Mouse (Mus musculus): ENCODE results near the gene Teddm2. TPM values are rescaled to one million over a fixed set of nuclear protein-coding genes. Genes with fewer than 3 reads are reported as not detected.

Gene Teddm2
- total and polyA plus RNA-seq, 3 experiments = 0.08 to 0.22 TPM; not detected in 1

DNA sequence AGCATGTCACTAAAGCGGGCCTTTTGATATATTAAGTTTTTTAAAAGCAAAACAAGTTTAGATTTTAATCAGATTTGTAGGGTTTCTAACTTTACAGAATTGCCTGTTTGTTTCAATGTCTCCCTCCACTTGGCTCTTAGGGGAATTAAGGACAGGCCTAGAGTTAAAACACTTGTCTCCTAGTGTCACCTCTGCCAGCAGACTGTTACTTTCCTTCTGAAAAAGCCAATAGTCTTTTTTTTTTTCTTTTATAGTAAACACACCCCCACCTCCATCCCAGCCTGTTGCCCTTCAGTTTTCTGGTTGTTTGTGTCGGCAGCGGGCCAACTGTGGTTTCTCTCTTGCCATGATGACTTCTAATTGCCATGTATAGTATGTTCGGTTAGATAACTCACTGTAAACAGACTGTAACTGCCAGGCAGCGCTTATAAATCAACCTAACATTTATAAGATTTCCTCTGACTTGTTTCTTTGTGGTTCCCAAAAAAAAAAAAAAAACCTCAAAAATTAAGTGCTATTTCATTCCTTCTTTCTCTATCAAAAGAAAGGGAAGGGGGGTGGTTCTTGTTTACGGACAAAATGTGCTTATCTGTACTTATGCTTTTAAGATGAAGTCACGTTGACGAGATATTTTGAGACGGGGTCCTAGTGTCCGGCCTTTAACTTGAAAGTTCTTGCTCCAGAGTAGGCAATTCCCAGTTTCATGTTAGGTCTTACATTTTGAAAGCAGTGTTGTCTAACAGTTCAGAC, 9.4 kb upstream of the Teddm2 start (continued):
- TF ChIP-seq TBP (IDR thresholded peaks at IDR 0.05; ENCODE audit: low read depth, low read length) = no peak
- peak; percentile 36; the same call in 1 of the 2 replicates for TF ChIP-seq CHD2 (IDR thresholded peaks at IDR 0.05; ENCODE audit: low read length)
- 0 out of 2 replicates have a peak, but pooled peaks have one; percentile 38 for TF ChIP-seq MYC (IDR thresholded peaks at IDR 0.05; ENCODE audit: low read depth, low read length)
- TF ChIP-seq ELF1 (IDR thresholded peaks at IDR 0.05; ENCODE audit: low read depth, low read length) = no peak
- 0 out of 2 replicates have a peak, but pooled peaks have one; percentile 47 for TF ChIP-seq GABPA (IDR thresholded peaks at IDR 0.05; ENCODE audit: low read depth, low read length)
- TF ChIP-seq ETS1 (IDR thresholded peaks at IDR 0.05; ENCODE audit: low read depth, low read length) = peak; percentile 89
- no peak for TF ChIP-seq MAZ (IDR thresholded peaks at IDR 0.05; ENCODE audit: low read depth, low read length)
- TF ChIP-seq SIN3A (IDR thresholded peaks at IDR 0.05; ENCODE audit: low read length) = peak; percentile 72; the same call in 1 of the 2 replicates
- no peak for TF ChIP-seq RAD21 (IDR thresholded peaks at IDR 0.05; ENCODE audit: low read depth, low read length)
- TF ChIP-seq KAT2A (conservative IDR thresholded peaks at IDR 0.05; ENCODE audit: low read depth, low read length) = no peak; the same call in 1 of the 2 replicates
- no peak for TF ChIP-seq SMC3 (IDR thresholded peaks at IDR 0.05; ENCODE audit: low read depth, low read length)
- TF ChIP-seq BHLHE40 (IDR thresholded peaks at IDR 0.05; ENCODE audit: borderline replicate concordance, low read depth, low read length) = peak; percentile 39; the same call in 1 of the 2 replicates
- TF ChIP-seq NELFE (IDR thresholded peaks at IDR 0.05; ENCODE audit: low read depth, low read length) = no peak; the same call in 1 of the 2 replicates
- no peak for TF ChIP-seq POLR2AphosphoS5 (IDR thresholded peaks at IDR 0.05; ENCODE audit: borderline replicate concordance, low read depth, low read length)
- TF ChIP-seq MEF2A (IDR thresholded peaks at IDR 0.05; ENCODE audit: extremely low read depth, insufficient replicate concordance, low read depth, low read length, poor library complexity, severe bottlenecking) = peak; percentile 63; the same call in 1 of the 2 replicates

DNA sequence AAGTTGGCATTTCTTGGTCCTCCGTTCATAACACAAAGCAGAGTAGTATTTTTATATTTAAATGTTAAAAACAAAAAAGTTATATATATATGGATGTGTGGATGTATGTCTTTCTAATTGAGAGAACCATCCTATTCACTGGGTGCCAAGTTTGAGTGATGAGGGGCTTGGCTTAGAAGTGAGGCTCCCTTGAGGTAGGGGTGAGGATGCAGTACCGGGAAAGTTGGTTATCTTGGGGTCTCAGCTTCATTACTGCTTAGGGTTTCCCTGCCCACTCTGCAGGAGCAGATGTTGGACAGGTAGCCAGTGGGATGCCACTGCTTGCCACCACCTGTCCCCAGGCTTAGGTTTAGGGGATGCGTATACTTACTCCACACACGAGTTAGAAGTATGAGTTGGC, 8.7 kb upstream of the Teddm2 start:
- Histone ChIP-seq H3K9ac (ENCODE audit: control insufficient read depth, low read depth, low read length, poor library complexity, severe bottlenecking) (no peak overlapping the region), H3K27ac (ENCODE audit: control insufficient read depth, low read depth, low read length) (no peak overlapping the region; the same call in 1 of the 2 replicates), H3K79me2 (ENCODE audit: control insufficient read depth, insufficient read depth, low read length, poor library complexity) (no peaks in the 10 kb centered on the region), H3K4me1 (ENCODE audit: control insufficient read depth in 1 of 2, insufficient read depth in 2 of 2, low read length in 2 of 2) (peaks cover 2 to 11% of the 10 kb centered on the region in 2 experiments; a peak in 3 of 4 replicates), H3K9me3 (replicated peaks; ENCODE audit: insufficient read depth, low read length) (no peaks in the 10 kb centered on the region), H3K36me3 (ENCODE audit: control insufficient read depth in 1 of 2, insufficient read depth in 2 of 2, low read length in 2 of 2) (peaks cover 6 to 12% of the 10 kb centered on the region in 2 experiments), H3K27me3 (ENCODE audit: control insufficient read depth in 1 of 2, insufficient read depth in 2 of 2, low read length in 2 of 2) (no peaks in the 10 kb centered on the region), H3K4me3 (ENCODE audit: control insufficient read depth in 1 of 2, insufficient read depth in 1 of 2, low read depth in 2 of 2, low read length in 2 of 2) (no peak overlapping the region)
- no peak for DNase-seq (ENCODE audit: low read depth, low spot score)
- TF ChIP-seq SIN3A (IDR thresholded peaks at IDR 0.05; ENCODE audit: low read length) = no peak
- TF ChIP-seq MXI1 (IDR thresholded peaks at IDR 0.05; ENCODE audit: low read depth, low read length) = no peak
- TF ChIP-seq POLR2AphosphoS2 (IDR thresholded peaks at IDR 0.05; ENCODE audit: low read length) = no peak
- no peak for TF ChIP-seq NRF1 (IDR thresholded peaks at IDR 0.05; ENCODE audit: insufficient read depth, low read depth, low read length, poor library complexity, severe bottlenecking)
- no peak for TF ChIP-seq CHD1 (IDR thresholded peaks at IDR 0.05; ENCODE audit: low read depth, low read length)
- no peak for TF ChIP-seq JUND (IDR thresholded peaks at IDR 0.05; ENCODE audit: low read depth, low read length)
- no peak for TF ChIP-seq NELFE (IDR thresholded peaks at IDR 0.05; ENCODE audit: low read depth, low read length)
- no peak for TF ChIP-seq ETS1 (IDR thresholded peaks at IDR 0.05; ENCODE audit: low read depth, low read length)
- TF ChIP-seq UBTF (IDR thresholded peaks at IDR 0.05; ENCODE audit: borderline replicate concordance, insufficient read depth, low read depth, low read length) = no peak
- no peak for TF ChIP-seq ELF1 (IDR thresholded peaks at IDR 0.05; ENCODE audit: low read depth, low read length)
- no peak for TF ChIP-seq GATA1 (IDR thresholded peaks at IDR 0.05; ENCODE audit: low read depth, low read length)
- no peak for TF ChIP-seq CTCF (IDR thresholded peaks at IDR 0.05 in 2 of 3, conservative IDR thresholded peaks at IDR 0.05 in 1 of 3; ENCODE audit: control insufficient read depth in 1 of 3, insufficient read depth in 1 of 3, low read depth in 2 of 3, low read length in 3 of 3, poor library complexity in 1 of 3, severe bottlenecking in 1 of 3)
- no peak for TF ChIP-seq USF2 (IDR thresholded peaks at IDR 0.05; ENCODE audit: borderline replicate concordance in 1 of 2, insufficient read depth in 1 of 2, low read depth in 1 of 2, low read length in 2 of 2)
- TF ChIP-seq GABPA (IDR thresholded peaks at IDR 0.05; ENCODE audit: low read depth, low read length) = no peak
- TF ChIP-seq MAFK (IDR thresholded peaks at IDR 0.05; ENCODE audit: borderline replicate concordance, low read depth, low read length) = no peak

Measured in MEL (cell line).